Mouse (Mus musculus): ENCODE measurements around the gene Mllt3.

DNA sequence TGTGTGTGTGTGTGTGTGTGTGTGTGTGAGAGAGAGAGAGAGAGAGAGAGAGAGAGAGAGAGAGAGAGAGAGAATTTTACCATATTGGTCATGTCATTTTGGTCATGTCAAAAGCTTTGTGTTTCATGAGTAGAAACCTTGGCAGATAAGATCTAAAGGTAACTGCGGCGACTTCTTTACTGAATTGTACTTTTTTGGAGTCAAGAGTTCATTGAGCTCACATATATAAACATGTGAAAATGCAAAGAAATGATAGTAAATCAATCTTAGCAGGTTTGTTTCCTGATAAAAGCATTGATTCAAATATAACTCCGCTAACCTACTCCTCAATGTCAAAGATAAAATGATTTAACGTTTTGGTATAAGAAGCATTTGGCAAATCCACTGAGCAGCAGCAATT, 12.0 kb upstream of the Mllt3 start:
- TF ChIP-seq CTCF (IDR thresholded peaks at IDR 0.05; ENCODE audit: borderline replicate concordance, control insufficient read depth, extremely low read depth, insufficient read depth, low read length, poor library complexity): no peak
- no peak for TF ChIP-seq POLR2A (IDR thresholded peaks at IDR 0.05; ENCODE audit: control insufficient read depth, extremely low read depth, insufficient read depth, low read length, poor library complexity)
